Mouse (Mus musculus) MEL (cell line): ENCODE data around the gene Gm28048. TPM values are rescaled to one million over a fixed set of nuclear protein-coding genes. Genes with fewer than 3 reads are reported as not detected.
A peak's percentile ranks its signal among the peaks of the same experiment; 100 is the strongest.

Source experiments
- DNase-seq: peaks from one replicate; pipeline ENCODE4 v3.0.0; 2011; ENCODE audit warnings: low read depth, low spot score
- H3K27ac ChIP-seq: 2 replicates; pipeline ENCODE4 v1.5.1; 2012; ENCODE audit warnings: low read depth, mild to moderate bottlenecking, control low read depth, low read length, moderate library complexity; ENCODE audit not compliant: control insufficient read depth
- H3K27me3 ChIP-seq, 2 experiments: fragments of 150-350 bp in 1 of 2; sonication (generic) in 1 of 2; 2 replicates each; pipeline ENCODE4 v1.6.1; 2012; ENCODE audit warnings: low read length in 2 of 2, mild to moderate bottlenecking in 2 of 2, improper control_type of control experiment in 1 of 2, moderate library complexity in 1 of 2; ENCODE audit not compliant: insufficient read depth in 2 of 2, control insufficient read depth in 1 of 2
- H3K36me3 ChIP-seq, 2 experiments: 2 replicates each; pipeline ENCODE4 v1.6.1; 2012 to 2014; ENCODE audit warnings: low read length in 2 of 2, improper control_type of control experiment in 1 of 2, inconsistent platforms in 1 of 2, mild to moderate bottlenecking in 1 of 2; ENCODE audit not compliant: insufficient read depth in 2 of 2, control insufficient read depth in 1 of 2
- H3K4me1 ChIP-seq, 2 experiments: fragments of 150-350 bp in 1 of 2; sonication (generic) in 1 of 2; 2 replicates each; pipeline ENCODE4 v1.6.1; 2012; ENCODE audit warnings: low read length in 2 of 2, improper control_type of control experiment in 1 of 2, mild to moderate bottlenecking in 1 of 2; ENCODE audit not compliant: insufficient read depth in 2 of 2, control insufficient read depth in 1 of 2
- H3K4me3 ChIP-seq, 2 experiments: fragments of 150-350 bp in 1 of 2; sonication (generic) in 1 of 2; 2 replicates each; pipeline ENCODE4 v1.5.1; 2012; ENCODE audit warnings: low read depth in 2 of 2, low read length in 2 of 2, mild to moderate bottlenecking in 2 of 2, moderate library complexity in 2 of 2, control low read depth in 1 of 2, improper control_type of control experiment in 1 of 2; ENCODE audit not compliant: control insufficient read depth in 1 of 2, insufficient read depth in 1 of 2
- H3K79me2 ChIP-seq: 2 replicates; pipeline ENCODE4 v1.6.1; 2012; ENCODE audit warnings: mild to moderate bottlenecking, low read length, moderate library complexity; ENCODE audit not compliant: control insufficient read depth, poor library complexity, insufficient read depth
- H3K9ac ChIP-seq: 2 replicates; pipeline ENCODE4 v1.6.1; 2012; ENCODE audit warnings: low read depth, mild to moderate bottlenecking, control low read depth, low read length, moderate library complexity; ENCODE audit not compliant: control insufficient read depth, poor library complexity, severe bottlenecking
- H3K9me3 ChIP-seq: fragments of 150-350 bp; sonication (generic); replicated peaks from 2 replicates; pipeline ENCODE4 v1.6.1; 2012; ENCODE audit warnings: mild to moderate bottlenecking, low read length, improper control_type of control experiment, moderate library complexity; ENCODE audit not compliant: insufficient read depth
- CHD1 ChIP-seq: IDR thresholded peaks from 2 replicates; pipeline ENCODE4 v1.6.1; 2012; ENCODE audit warnings: low read depth, mild to moderate bottlenecking, inconsistent platforms, low read length, improper control_type of control experiment
- CHD2 ChIP-seq: IDR thresholded peaks from 2 replicates; pipeline ENCODE4 v1.6.1; 2011; ENCODE audit warnings: low read length, improper control_type of control experiment
- CTCF ChIP-seq, 3 experiments: IDR thresholded peaks in 2 of 3; conservative IDR thresholded peaks in 1 of 3; 2 replicates each; pipeline ENCODE4 v1.5.1; 2011 to 2012; ENCODE audit warnings: low read length in 3 of 3, low read depth in 2 of 3, mild to moderate bottlenecking in 2 of 3, improper control_type of control experiment in 1 of 3, inconsistent platforms in 1 of 3, mixed read lengths in 1 of 3, moderate library complexity in 1 of 3; ENCODE audit not compliant: control insufficient read depth in 1 of 3, insufficient read depth in 1 of 3, poor library complexity in 1 of 3, severe bottlenecking in 1 of 3
- E2F4 ChIP-seq: IDR thresholded peaks from 2 replicates; pipeline ENCODE4 v1.6.1; 2011; ENCODE audit warnings: low read depth, low read length, improper control_type of control experiment, borderline replicate concordance
- ELF1 ChIP-seq: IDR thresholded peaks from 2 replicates; pipeline ENCODE4 v1.6.1; 2014; ENCODE audit warnings: low read depth, mild to moderate bottlenecking, inconsistent platforms, low read length, improper control_type of control experiment, moderate library complexity
- EP300 ChIP-seq, 2 experiments: IDR thresholded peaks; 2 replicates each; pipeline ENCODE4 v1.6.1; 2011; ENCODE audit warnings: improper control_type of control experiment in 2 of 2, low read length in 2 of 2, low read depth in 1 of 2, mild to moderate bottlenecking in 1 of 2
- GABPA ChIP-seq: IDR thresholded peaks from 2 replicates; pipeline ENCODE4 v1.6.1; 2012; ENCODE audit warnings: low read depth, mild to moderate bottlenecking, inconsistent platforms, low read length, improper control_type of control experiment, moderate library complexity
- HCFC1 ChIP-seq: IDR thresholded peaks from 2 replicates; pipeline ENCODE4 v1.6.1; 2012; ENCODE audit warnings: low read depth, mild to moderate bottlenecking, inconsistent platforms, low read length, improper control_type of control experiment, moderate library complexity
- JUND ChIP-seq: IDR thresholded peaks from 2 replicates; pipeline ENCODE4 v1.6.1; 2011; ENCODE audit warnings: low read depth, mild to moderate bottlenecking, improper control_type of control experiment, low read length
- MAX ChIP-seq: IDR thresholded peaks from 2 replicates; pipeline ENCODE4 v1.6.1; 2011; ENCODE audit warnings: low read length, improper control_type of control experiment
- MAZ ChIP-seq: IDR thresholded peaks from 2 replicates; pipeline ENCODE4 v1.6.1; 2012; ENCODE audit warnings: low read depth, mild to moderate bottlenecking, inconsistent platforms, low read length, improper control_type of control experiment
- MYB ChIP-seq: IDR thresholded peaks from 2 replicates; pipeline ENCODE4 v1.6.1; 2011; ENCODE audit warnings: mild to moderate bottlenecking, low read depth, low read length, improper control_type of control experiment
- MYC ChIP-seq: IDR thresholded peaks from 2 replicates; pipeline ENCODE4 v1.6.1; 2011; ENCODE audit warnings: low read depth, mild to moderate bottlenecking, low read length, improper control_type of control experiment, moderate library complexity
- NRF1 ChIP-seq: IDR thresholded peaks from 2 replicates; pipeline ENCODE4 v1.6.1; 2014; ENCODE audit warnings: low read depth, mild to moderate bottlenecking, inconsistent platforms, low read length, improper control_type of control experiment, moderate library complexity; ENCODE audit not compliant: poor library complexity, insufficient read depth, severe bottlenecking
- POLR2A ChIP-seq, 2 experiments: IDR thresholded peaks; 2 replicates each; pipeline ENCODE4 v1.6.1; 2011 to 2012; ENCODE audit warnings: low read length in 2 of 2, mild to moderate bottlenecking in 2 of 2, control low read depth in 1 of 2, improper control_type of control experiment in 1 of 2, low read depth in 1 of 2, moderate library complexity in 1 of 2; ENCODE audit not compliant: control insufficient read depth in 1 of 2, insufficient read depth in 1 of 2, poor library complexity in 1 of 2
- POLR2AphosphoS5 ChIP-seq: IDR thresholded peaks from 2 replicates; pipeline ENCODE4 v1.6.1; 2012; ENCODE audit warnings: low read depth, borderline replicate concordance, mild to moderate bottlenecking, inconsistent platforms, low read length, moderate library complexity, mixed read lengths
- RAD21 ChIP-seq: IDR thresholded peaks from 2 replicates; pipeline ENCODE4 v1.6.1; 2011; ENCODE audit warnings: mild to moderate bottlenecking, low read depth, low read length, improper control_type of control experiment
- SIN3A ChIP-seq: IDR thresholded peaks from 2 replicates; pipeline ENCODE4 v1.6.1; 2012; ENCODE audit warnings: low read length, improper control_type of control experiment, inconsistent platforms
- SMC3 ChIP-seq: IDR thresholded peaks from 2 replicates; pipeline ENCODE4 v1.6.1; 2011; ENCODE audit warnings: low read depth, low read length, improper control_type of control experiment
- TAL1 ChIP-seq: IDR thresholded peaks from 2 replicates; pipeline ENCODE4 v1.6.1; 2012; ENCODE audit warnings: mild to moderate bottlenecking, inconsistent platforms, low read length, moderate library complexity, mixed read lengths
- TBP ChIP-seq: IDR thresholded peaks from 2 replicates; pipeline ENCODE4 v1.8.0; 2011; ENCODE audit warnings: low read depth, low read length, improper control_type of control experiment
- TCF12 ChIP-seq: IDR thresholded peaks from 2 replicates; pipeline ENCODE4 v1.6.1; 2014; ENCODE audit warnings: low read depth, mild to moderate bottlenecking, inconsistent platforms, low read length, improper control_type of control experiment, moderate library complexity
- USF1 ChIP-seq: IDR thresholded peaks from 2 replicates; pipeline ENCODE4 v1.6.1; 2014; ENCODE audit warnings: low read depth, mild to moderate bottlenecking, inconsistent platforms, low read length, improper control_type of control experiment, moderate library complexity
- ZMIZ1 ChIP-seq: IDR thresholded peaks from 2 replicates; pipeline ENCODE4 v1.6.1; 2012; ENCODE audit warnings: low read depth, mild to moderate bottlenecking, inconsistent platforms, low read length, improper control_type of control experiment, moderate library complexity
- polyA plus RNA-seq, 2 experiments: library from polyadenylated mRNA; stranded (reverse) in 1 of 2; unstranded in 1 of 2; fragments of >175 nt in 1 of 2; fragments of >200 nt in 1 of 2; gene quantifications; 2 replicates each; pipeline versions ENCODE4 v1.2.1 to v1.2.4; 2012; ENCODE audit warnings: low replicate concordance in 2 of 2, low read depth in 1 of 2; ENCODE audit not compliant: insufficient read length in 2 of 2, insufficient read depth in 1 of 2, missing spikeins in 1 of 2
- total RNA-seq: library from RNA; depleted of rRNA; stranded (reverse); fragments of 300-350 nt; gene quantifications from 2 replicates; pipeline ENCODE4 v1.2.3, GENCODE M21; 2012

Gene Gm28048
- total and polyA plus RNA-seq, 3 experiments = 8.6 to 15.0 TPM; not detected in 1

DNA sequence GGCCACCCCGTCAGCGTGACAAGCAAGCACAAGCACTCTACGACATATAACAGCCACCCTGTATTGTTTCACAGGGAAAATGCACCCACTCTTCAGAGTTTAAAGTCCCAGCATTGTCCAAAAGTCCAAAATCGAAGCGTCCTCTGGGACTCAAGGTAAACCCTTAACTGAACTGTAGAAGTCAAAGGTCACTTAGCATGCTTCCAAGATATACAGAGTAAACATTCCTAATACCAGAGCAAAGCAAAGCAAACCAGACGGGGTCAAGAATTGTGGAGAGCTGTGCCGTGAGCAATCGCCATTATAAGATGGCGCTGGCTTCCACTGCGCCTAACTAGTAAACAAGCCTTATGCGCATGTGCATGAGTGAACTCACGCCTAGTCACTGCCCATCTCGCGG is 155.8 kb downstream of the Gm28048 start:
- no peak for TF ChIP-seq E2F4
- TF ChIP-seq HCFC1 = no peak
- TF ChIP-seq POLR2A (IDR thresholded peaks at IDR 0.05; ENCODE audit: control insufficient read depth in 1 of 2, insufficient read depth in 1 of 2, low read depth in 1 of 2, low read length in 2 of 2, poor library complexity in 1 of 2) = no peak
- no peak for TF ChIP-seq CHD2
- H3K9ac ChIP-seq = no peak overlapping the region
- no peaks in the 10 kb centered on the region for H3K9me3 ChIP-seq
- no peaks in the 10 kb centered on the region for H3K79me2 ChIP-seq
- H3K27ac ChIP-seq = no peak overlapping the region
- no peak overlapping the region for H3K4me3 ChIP-seq
- H3K4me1 ChIP-seq = peaks cover 8 to 13% of the 10 kb centered on the region in 2 experiments
- H3K36me3 ChIP-seq = peaks cover 0 to 11% of the 10 kb centered on the region in 2 experiments; a peak in 2 of 4 replicates
- no peak for DNase-seq
- no peaks in the 10 kb centered on the region for H3K27me3 ChIP-seq

GRCm38 (mm10) chr11:22825548-22825947 is 156.3 kb downstream of the Gm28048 start:
- no peak for DNase-seq
- H3K4me3 ChIP-seq = no peak overlapping the region
- no peaks in the 10 kb centered on the region for H3K27me3 ChIP-seq
- peaks cover 8 to 13% of the 10 kb centered on the region in 2 experiments for H3K4me1 ChIP-seq
- H3K27ac ChIP-seq = no peak overlapping the region
- peak in 2 of 3 experiments; percentile 10 to 36; a peak in 2 of 6 replicates for TF ChIP-seq CTCF (IDR thresholded peaks at IDR 0.05 in 2 of 3, conservative IDR thresholded peaks at IDR 0.05 in 1 of 3; ENCODE audit: control insufficient read depth in 1 of 3, insufficient read depth in 1 of 3, low read depth in 2 of 3, low read length in 3 of 3, poor library complexity in 1 of 3, severe bottlenecking in 1 of 3)
- TF ChIP-seq RAD21 = peak; percentile 37
- peak; percentile 50 for TF ChIP-seq SMC3
- no peak for TF ChIP-seq USF1
- no peak overlapping the region for H3K9ac ChIP-seq
- H3K9me3 ChIP-seq = no peaks in the 10 kb centered on the region
- H3K36me3 ChIP-seq = peaks cover 0 to 11% of the 10 kb centered on the region in 2 experiments; a peak in 2 of 4 replicates
- no peaks in the 10 kb centered on the region for H3K79me2 ChIP-seq

DNA sequence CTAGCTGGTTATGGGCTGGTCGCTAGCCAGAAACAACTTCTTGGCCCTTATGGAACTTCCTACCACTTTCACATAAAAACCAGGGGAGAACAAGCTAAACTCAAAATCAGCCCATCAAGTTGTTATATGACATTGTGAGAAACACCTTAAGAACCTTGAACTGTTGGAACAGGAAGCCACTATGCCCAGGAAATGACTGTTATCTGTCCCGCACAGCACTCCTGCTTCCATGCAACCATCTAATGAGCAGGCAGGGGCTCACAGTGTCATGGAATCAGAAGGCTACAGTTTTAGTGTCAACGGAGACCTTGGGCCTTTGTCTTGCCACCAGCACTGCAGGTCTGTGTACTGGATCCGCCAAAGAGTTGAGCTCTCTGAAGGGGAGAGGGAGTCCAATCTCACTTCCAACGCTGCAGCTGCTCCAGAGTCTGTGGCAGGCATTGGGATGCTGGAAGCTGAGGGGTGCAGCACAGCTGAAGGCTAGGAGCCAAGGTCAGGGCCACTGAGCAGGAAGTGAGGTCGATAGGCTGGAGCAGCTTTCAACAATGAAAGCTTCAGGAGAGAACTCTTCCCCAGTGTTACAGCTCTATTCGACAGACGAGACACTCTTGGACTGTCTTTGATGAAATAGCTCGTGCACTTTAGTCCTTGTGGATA is 157.7 kb downstream of the Gm28048 start:
- Histone ChIP-seq H3K36me3 (peaks cover 0 to 11% of the 10 kb centered on the region in 2 experiments; a peak in 2 of 4 replicates), H3K27me3 (no peaks in the 10 kb centered on the region), H3K4me1 (peaks cover 8 to 13% of the 10 kb centered on the region in 2 experiments), H3K79me2 (no peaks in the 10 kb centered on the region), H3K9me3 (no peaks in the 10 kb centered on the region), H3K9ac (no peak overlapping the region), H3K4me3 (no peak overlapping the region), H3K27ac (no peak overlapping the region)
- TF ChIP-seq RAD21 (no peak), JUND (no peak), CHD1 (no peak), NRF1 (no peak), TAL1 (no peak), TBP (no peak), MAX (no peak), TCF12 (no peak), GABPA (no peak), SIN3A (no peak), ZMIZ1 (no peak), EP300 (IDR thresholded peaks at IDR 0.05; ENCODE audit: low read depth in 1 of 2, low read length in 2 of 2) (no peak), MYB (no peak), POLR2AphosphoS5 (no peak), ELF1 (no peak), MAZ (no peak), MYC (no peak), HCFC1 (no peak), POLR2A (IDR thresholded peaks at IDR 0.05; ENCODE audit: control insufficient read depth in 1 of 2, insufficient read depth in 1 of 2, low read depth in 1 of 2, low read length in 2 of 2, poor library complexity in 1 of 2) (no peak)
- DNase-seq = no peak
